Mouse (Mus musculus): ENCODE results near the gene Lilra6. TPM values are rescaled to one million over a fixed set of nuclear protein-coding genes. Genes with fewer than 3 reads are reported as not detected.

Gene Lilra6
- polyA plus RNA-seq (2021; fragmentation: Nextera tagmentation), result 0.08 TPM in 1 of 2 replicates, not detected in the other
- long read RNA-seq, experiment 1, result 0 reads
- long read RNA-seq, experiment 2, result 0 reads

DNA sequence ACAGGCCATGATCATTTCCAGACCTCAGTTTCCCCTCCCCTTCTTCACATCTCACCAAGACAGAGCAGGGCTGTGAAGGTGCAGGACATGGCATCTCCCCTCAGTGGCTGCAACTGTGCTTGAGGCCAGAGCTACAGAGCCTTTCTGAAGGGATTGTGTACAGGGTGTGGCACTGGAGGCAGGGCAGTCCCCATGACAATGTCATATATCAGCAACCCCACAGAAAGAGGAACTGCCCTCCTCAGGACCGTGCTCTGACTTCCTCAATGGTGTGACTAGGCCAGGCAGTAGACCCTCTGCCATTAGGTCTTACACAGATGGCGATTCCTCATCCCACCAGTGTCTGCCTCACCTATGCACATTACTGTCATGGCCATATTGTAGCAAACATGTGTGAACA, at the start of gene Lilra6:
Lilra6 (minus strand) TSS at position 117 of the 400 bp plus-strand sequence.

DNA sequence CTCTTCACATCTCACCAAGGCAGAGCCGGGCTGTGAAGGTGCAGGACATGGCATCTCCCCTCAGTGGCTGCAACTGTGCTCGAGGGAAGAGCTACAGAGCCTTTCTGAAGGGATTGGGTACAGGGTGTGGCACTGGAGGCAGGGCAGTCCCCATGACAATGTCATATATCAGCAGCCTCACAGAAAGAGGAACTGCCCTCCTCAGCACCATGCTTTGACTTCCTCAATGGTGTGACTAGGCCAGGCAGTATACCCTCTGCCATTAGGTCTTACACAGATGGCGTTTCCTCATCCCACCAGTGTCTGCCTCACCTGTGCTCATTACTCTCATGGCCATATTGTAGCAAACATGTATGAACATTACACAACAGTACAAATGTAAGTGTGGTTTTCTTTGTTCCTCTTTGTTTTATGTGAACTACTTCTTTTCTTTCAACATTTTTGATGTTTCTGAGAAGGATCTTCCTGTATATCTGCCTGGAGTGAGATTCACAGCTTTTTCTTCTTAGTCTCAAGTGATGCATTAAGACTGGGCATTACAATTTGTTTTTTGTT, 17.2 kb downstream of the Lilra6 start, which contains the start of gene Gm14548:
Gm14548 (minus strand) TSS at position 85 of the 555 bp plus-strand sequence.

Other genes with a start within 250 kb of the Lilra6 start
- gene Leng1, start 249.7 kb downstream of the Lilra6 start, polyA plus RNA-seq (2021; fragmentation: Nextera tagmentation), result 5.0 and 5.5 TPM in 2 replicates
- gene Tmc4, start 237.9 kb downstream of the Lilra6 start, polyA plus RNA-seq (2021; fragmentation: Nextera tagmentation), result 0.29 and 0.54 TPM in 2 replicates
- 141 and 142 TPM in 2 replicates for gene Tsen34, start 222.6 kb downstream of the Lilra6 start, polyA plus RNA-seq (2021; fragmentation: Nextera tagmentation)
- gene Mboat7, start 222.0 kb downstream of the Lilra6 start, polyA plus RNA-seq (2021; fragmentation: Nextera tagmentation), result 82.6 and 97.6 TPM in 2 replicates
- gene Rps9, start 211.5 kb downstream of the Lilra6 start, polyA plus RNA-seq (2021; fragmentation: Nextera tagmentation), result 1,376 and 1,434 TPM in 2 replicates
- gene Pirb, start 195.1 kb downstream of the Lilra6 start, polyA plus RNA-seq (2021; fragmentation: Nextera tagmentation), result 0.11 and 0.23 TPM in 2 replicates
- gene Gm15448, start 89.8 kb downstream of the Lilra6 start, polyA plus RNA-seq (2021; fragmentation: Nextera tagmentation), result not detected in 2 replicates
- not detected in 2 replicates for gene Pira2, start 70.5 kb downstream of the Lilra6 start, polyA plus RNA-seq (2021; fragmentation: Nextera tagmentation)
- not detected in 2 replicates for gene Gm14548, start 17.4 kb downstream of the Lilra6 start, polyA plus RNA-seq (2021; fragmentation: Nextera tagmentation)
- 8.3 and 8.8 TPM in 2 replicates for gene Lair1, start 147.7 kb upstream of the Lilra6 start, polyA plus RNA-seq (2021; fragmentation: Nextera tagmentation)
- gene Ttyh1, start 203.9 kb upstream of the Lilra6 start, polyA plus RNA-seq (2021; fragmentation: Nextera tagmentation), result 323 and 455 TPM in 2 replicates
- gene Leng8, start 221.5 kb upstream of the Lilra6 start, polyA plus RNA-seq (2021; fragmentation: Nextera tagmentation), result 5.8 and 6.8 TPM in 2 replicates
- 5.2 and 5.8 TPM in 2 replicates for gene Leng9, start 234.9 kb upstream of the Lilra6 start, polyA plus RNA-seq (2021; fragmentation: Nextera tagmentation)
- gene Cdc42ep5, start 249.4 kb upstream of the Lilra6 start, polyA plus RNA-seq (2021; fragmentation: Nextera tagmentation), result 2.6 and 3.2 TPM in 2 replicates